Comparison of ENCODE assay signal across 23 mouse cellular contexts in the genomic region with DNA sequence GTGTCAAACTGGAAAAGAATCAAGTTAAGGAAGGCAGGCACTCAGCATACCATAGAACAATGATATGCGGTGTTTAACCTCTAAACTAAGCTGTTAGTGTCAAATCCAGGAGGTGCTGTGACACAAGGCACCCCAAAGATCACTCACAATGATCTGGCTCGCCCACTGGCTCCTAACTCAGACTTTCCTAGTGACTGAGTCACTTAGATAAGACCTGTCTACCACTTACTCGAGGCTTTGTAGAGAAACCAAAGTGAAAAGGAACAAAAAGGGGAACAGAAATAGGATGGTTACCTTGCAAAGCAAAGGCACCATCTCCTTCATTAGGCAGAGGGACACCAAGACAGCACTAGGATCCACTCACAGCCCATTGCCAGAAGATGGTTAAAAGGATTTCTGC.
"Had no signal": no experiment of that assay in that cellular context is flagged by ENCODE, and none has a peak within 500 bp of the region (broad histone marks: within the 10 kb centered on the region; RNA-seq: fewer than 3 reads in every experiment).

No protein-coding gene starts in this region.

- H3K4me2 ChIP-seq: liver, embryonic 13.5 days; liver, embryonic 15.5 days; lung, embryonic 15.5 days; midbrain, embryonic 11.5 days; neural tube, embryonic 13.5 days; neural tube, embryonic 15.5 days; stomach, embryonic 15.5 days had no signal

- H3K9ac ChIP-seq: liver, embryonic 13.5 days; liver, embryonic 15.5 days; liver, postnatal 0 days; lung, embryonic 15.5 days; neural tube, embryonic 13.5 days; neural tube, embryonic 15.5 days; stomach, embryonic 15.5 days had no signal

- ATAC-seq: liver, postnatal 0 days; lung, postnatal 0 days; midbrain, embryonic 16.5 days had no signal

- H3K27ac ChIP-seq: liver, embryonic 13.5 days; liver, embryonic 15.5 days; lung, embryonic 15.5 days; macrophage; neural tube, embryonic 13.5 days; neural tube, embryonic 15.5 days; stomach, embryonic 15.5 days; stomach, postnatal 0 days had no signal

- H3K27me3 ChIP-seq: liver, embryonic 13.5 days; liver, embryonic 15.5 days; lung, embryonic 15.5 days; neural tube, embryonic 13.5 days; neural tube, embryonic 15.5 days; stomach, embryonic 15.5 days had no signal

- DNase-seq: liver, embryonic 13.5 days; liver, postnatal 0 days; lung, adult 2 months; lung, postnatal 14 days; lung, postnatal 36 days; midbrain, embryonic 14.5 days; right cerebral cortex, postnatal 14 days; right cerebral cortex, postnatal 4 days; spleen, adult 18-20 months; thymus, adult 2 months; thymus, postnatal 25 days; thymus, postnatal 4 days had no signal

- H3K4me3 ChIP-seq: liver, embryonic 13.5 days; liver, embryonic 15.5 days; lung, embryonic 15.5 days; myocyte; neural tube, embryonic 13.5 days; neural tube, embryonic 15.5 days; stomach, embryonic 15.5 days had no signal

- H3K4me1 ChIP-seq: neural tube, embryonic 15.5 days; stomach, embryonic 15.5 days had no signal

- H3K9me3 ChIP-seq: liver, embryonic 13.5 days; liver, embryonic 15.5 days; lung, embryonic 15.5 days; neural tube, embryonic 13.5 days; neural tube, embryonic 15.5 days; stomach, embryonic 15.5 days had no signal

- H3K36me3 ChIP-seq: liver, embryonic 13.5 days; liver, embryonic 15.5 days; lung, embryonic 15.5 days; neural tube, embryonic 13.5 days; neural tube, embryonic 15.5 days; stomach, embryonic 15.5 days had no signal
